ENCODE assay signal across 43 mouse cellular contexts in genomic region chr5:143148661-143149060, GRCm38 (mm10). TPM values are rescaled to one million over a fixed set of nuclear protein-coding genes. Genes with fewer than 3 reads are reported as not detected.
"Had no signal": no experiment of that assay in that cellular context is flagged by ENCODE, and none has a peak within 500 bp of the region (broad histone marks: within the 10 kb centered on the region; RNA-seq: fewer than 3 reads in every experiment).

No protein-coding gene starts in this region.

- H3K27ac ChIP-seq: heart, embryonic 10.5 days; hindbrain, embryonic 13.5 days; hindbrain, embryonic 15.5 days; hindbrain, postnatal 0 days; limb, embryonic 13.5 days; limb, embryonic 15.5 days; liver, embryonic 12.5 days; liver, embryonic 14.5 days had no signal

- H3K9me3 ChIP-seq: heart, embryonic 10.5 days; limb, embryonic 15.5 days had no signal

- H3K27me3 ChIP-seq: heart, embryonic 12.5 days; hindbrain, embryonic 13.5 days; hindbrain, embryonic 15.5 days; limb, embryonic 13.5 days; limb, embryonic 15.5 days had no signal

- H3K4me2 ChIP-seq: heart, embryonic 12.5 days; hindbrain, embryonic 13.5 days; hindbrain, embryonic 15.5 days; limb, embryonic 13.5 days; limb, embryonic 15.5 days; liver, embryonic 12.5 days had no signal

- H3K36me3 ChIP-seq: heart, embryonic 10.5 days; heart, embryonic 12.5 days; hindbrain, embryonic 13.5 days; hindbrain, embryonic 15.5 days; limb, embryonic 13.5 days; limb, embryonic 15.5 days; liver, embryonic 12.5 days had no signal

- H3K4me3 ChIP-seq: heart, embryonic 10.5 days; heart, embryonic 12.5 days; hindbrain, embryonic 13.5 days; hindbrain, embryonic 15.5 days; limb, embryonic 13.5 days; limb, embryonic 15.5 days; liver, embryonic 12.5 days had no signal

- DNase-seq: gastrocnemius, postnatal 25 days; heart, adult 18-20 months; heart, postnatal 10 days; heart, postnatal 36 days; kidney, adult 11 months; kidney, adult 8-10 months; kidney, postnatal 10 days; kidney, postnatal 25 days; layer of hippocampus, adult 9-11 months; layer of hippocampus, postnatal 36 days; left cerebral cortex, postnatal 4 days had no signal

- H3K4me1 ChIP-seq: heart, embryonic 10.5 days; heart, embryonic 12.5 days; hindbrain, embryonic 13.5 days; hindbrain, embryonic 15.5 days; limb, embryonic 13.5 days; limb, embryonic 15.5 days; liver, embryonic 12.5 days had no signal

- ATAC-seq: hindbrain, postnatal 0 days; liver, embryonic 12.5 days had no signal

- H3K9ac ChIP-seq: heart, embryonic 12.5 days; hindbrain, embryonic 13.5 days; hindbrain, embryonic 15.5 days; limb, embryonic 13.5 days; limb, embryonic 15.5 days; liver, embryonic 12.5 days; liver, embryonic 14.5 days had no signal

RNA-seq across cellular contexts. Expression of gene Olfr718-ps1, which starts 1.3 kb away (rescaled TPM):
- total RNA-seq: gastrocnemius, adult 18-20 months; granulocyte monocyte progenitor cell, adult 5-6 weeks; heart, adult 18-20 months; heart, adult 8-10 months; heart, postnatal 36 days; hematopoietic stem cell, adult 5-6 weeks; hindbrain, postnatal 0 days; liver, adult 2 months had no signal
- polyA plus RNA-seq: heart, embryonic 12.5 days; heart, embryonic 14.5 days; heart, embryonic 16.5 days; hindbrain, embryonic 11.5 days; hindbrain, postnatal 0 days; intestine, embryonic 14.5 days; kidney, embryonic 16.5 days; large intestine, adult 2 months; limb, embryonic 11.5 days; limb, embryonic 15.5 days; liver, adult 2 months; liver, embryonic 12.5 days; liver, embryonic 14.5 days; liver, embryonic 16.5 days had no signal

RNA-seq across cellular contexts. Expression of gene Spdye4b, which starts 32.2 kb away (rescaled TPM):
- total RNA-seq: gastrocnemius, adult 18-20 months; gastrocnemius, adult 8-10 months; gastrocnemius, postnatal 25 days; gastrocnemius, postnatal 4 days; granulocyte monocyte progenitor cell, adult 5-6 weeks; heart, adult 18-20 months; heart, adult 8-10 months; heart, postnatal 10 days; heart, postnatal 36 days; hematopoietic stem cell, adult 5-6 weeks; hindbrain, postnatal 0 days; layer of hippocampus, adult 18-20 months; layer of hippocampus, adult 8-10 months; layer of hippocampus, postnatal 14 days; layer of hippocampus, postnatal 36 days; left cerebral cortex, adult 18-20 months; left cerebral cortex, adult 8-10 months; left cerebral cortex, postnatal 10 days; left cerebral cortex, postnatal 25 days; liver, adult 2 months had no signal
- polyA plus RNA-seq: heart, embryonic 10.5 days; heart, embryonic 12.5 days; heart, embryonic 14.5 days; heart, embryonic 16.5 days; hindbrain, embryonic 11.5 days; hindbrain, embryonic 13.5 days; hindbrain, embryonic 15.5 days; hindbrain, postnatal 0 days; intestine, embryonic 14.5 days; kidney, embryonic 14.5 days; kidney, embryonic 16.5 days; large intestine, adult 2 months; limb, embryonic 11.5 days; limb, embryonic 13.5 days; limb, embryonic 15.5 days; liver, adult 2 months; liver, embryonic 12.5 days; liver, embryonic 14.5 days; liver, embryonic 16.5 days had no signal
